Mouse (Mus musculus) stomach, postnatal 0 days (tissue): ENCODE data around the gene Kcne3.

Source experiments
- CTCF ChIP-seq: IDR thresholded peaks from 2 replicates; pipeline ENCODE4 v1.5.1; 2016; ENCODE audit warnings: antibody characterized with exemption, low read depth, mild to moderate bottlenecking, moderate library complexity
- EP300 ChIP-seq: optimal IDR thresholded peaks from 2 replicates; pipeline ENCODE3; 2016; ENCODE audit warnings: antibody characterized with exemption

GRCm38 (mm10) chr7:100207886-100208285 is 31.6 kb downstream of the Kcne3 start:
- TF ChIP-seq CTCF (no peak), EP300 (no peak)
